In the genomic region with DNA sequence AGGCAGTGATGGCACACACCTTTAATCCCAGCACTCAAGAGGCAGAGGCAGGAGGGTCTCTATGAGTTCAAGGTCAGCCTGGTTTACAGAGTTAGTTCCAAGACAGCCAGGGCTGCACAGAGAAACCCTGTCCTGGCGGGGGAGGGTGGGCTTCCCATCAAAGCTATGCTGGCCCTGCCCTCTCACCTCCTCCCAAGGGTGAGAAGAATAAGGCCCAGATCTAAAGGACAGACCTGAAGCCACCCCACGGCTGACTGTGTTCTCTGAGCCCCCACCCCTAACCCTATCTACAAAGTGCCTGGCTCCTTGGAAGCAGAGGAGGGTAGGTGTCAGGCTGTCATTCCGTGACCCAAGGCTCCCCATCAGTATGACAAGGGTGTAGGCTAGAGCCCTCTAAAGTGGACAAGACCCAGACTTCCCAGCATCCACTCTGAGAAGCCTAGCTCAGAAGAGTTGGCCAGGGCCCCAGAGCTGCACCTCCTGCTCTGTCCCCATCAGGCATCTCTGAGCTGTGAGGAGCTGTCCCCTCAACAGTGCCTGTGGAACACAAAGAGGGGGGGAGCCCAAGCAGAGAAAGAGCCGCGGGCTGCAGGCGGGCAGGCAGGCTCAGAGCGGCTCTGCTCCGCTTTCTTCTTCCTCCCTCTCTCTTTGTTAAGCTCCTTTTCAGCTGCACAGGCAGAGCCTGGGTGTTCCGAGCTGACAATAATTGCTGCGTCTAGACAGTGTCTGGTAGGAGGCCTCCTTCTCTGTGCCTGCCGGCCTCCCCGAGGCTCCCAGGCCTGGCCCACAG, we compare ENCODE assay signal across 8 mouse cellular contexts.
DNase-seq lines count a peak whose midpoint lies in the region; ATAC-seq and TF ChIP-seq lines count a peak whose summit lies in the region.

No protein-coding gene starts in this region.

- peak; percentile 10; the same call in 1 of the 2 replicates for TF ChIP-seq CTCF in hindbrain, postnatal 0 days (IDR thresholded peaks at IDR 0.05; ENCODE audit: low read depth)
- TF ChIP-seq CTCF in stomach, postnatal 0 days (IDR thresholded peaks at IDR 0.05; ENCODE audit: low read depth) = no peak

- no peak for DNase-seq in liver, embryonic 11.5 days (ENCODE audit: low spot score)
- no peak for DNase-seq in liver
- DNase-seq in cerebellum, adult 11-12 months = peak; percentile 79
- peak; percentile 95 for DNase-seq in forebrain, embryonic 14.5 days (ENCODE audit: low spot score)
- peak; percentile 78 for DNase-seq in hindbrain, postnatal 0 days (ENCODE audit: low spot score)
- peak; percentile 80 for DNase-seq in lung, postnatal 10 days
- DNase-seq in stomach, postnatal 0 days (ENCODE audit: low spot score) = peak; percentile 41

- TF ChIP-seq EP300 in stomach, postnatal 0 days (optimal IDR thresholded peaks at IDR 0.05) = no peak

- H3K4me1 ChIP-seq in liver, embryonic 11.5 days (replicated peaks; ENCODE audit: control insufficient read depth, insufficient read depth, low read length) = peaks cover 60% of the 10 kb centered on the region
- peaks cover 88% of the 10 kb centered on the region for H3K4me1 ChIP-seq in forebrain, embryonic 14.5 days (ENCODE audit: control insufficient read depth, insufficient read depth, low read length)
- H3K4me1 ChIP-seq in hindbrain, postnatal 0 days (ENCODE audit: insufficient read depth, low read length) = peaks cover 80% of the 10 kb centered on the region
- peaks cover 40% of the 10 kb centered on the region for H3K4me1 ChIP-seq in stomach, postnatal 0 days (replicated peaks; ENCODE audit: control insufficient read depth, insufficient read depth)

- peaks cover 22% of the 10 kb centered on the region for H3K27me3 ChIP-seq in liver, embryonic 11.5 days (replicated peaks; ENCODE audit: control insufficient read depth, insufficient read depth, low read length)
- H3K27me3 ChIP-seq in forebrain, embryonic 14.5 days (replicated peaks; ENCODE audit: control insufficient read depth, insufficient read depth, low read length) = no peaks in the 10 kb centered on the region
- H3K27me3 ChIP-seq in hindbrain, postnatal 0 days (ENCODE audit: insufficient read depth, low read length) = no peaks in the 10 kb centered on the region
- H3K27me3 ChIP-seq in stomach, postnatal 0 days (ENCODE audit: control insufficient read depth, insufficient read depth, low read length) = no peaks in the 10 kb centered on the region

- H3K4me2 ChIP-seq in liver, embryonic 11.5 days = no peak overlapping the region
- peak overlapping the region; percentile 14; the same call in 1 of the 2 replicates for H3K4me2 ChIP-seq in forebrain, embryonic 14.5 days (ENCODE audit: low read length)
- no peak overlapping the region for H3K4me2 ChIP-seq in hindbrain, postnatal 0 days (ENCODE audit: low read depth, low read length)
- no peak overlapping the region for H3K4me2 ChIP-seq in stomach, postnatal 0 days (replicated peaks; ENCODE audit: low read depth)

- WGBS in liver, embryonic 11.5 days = 46% methylated on average over 12 of the region's 12 CpGs
- WGBS in forebrain, embryonic 14.5 days = 7% methylated on average over 9 of the region's 12 CpGs
- 8% methylated on average over 12 of the region's 12 CpGs for WGBS in hindbrain, postnatal 0 days
- WGBS in stomach, postnatal 0 days = 25% methylated on average over 12 of the region's 12 CpGs

- no peak overlapping the region for H3K4me3 ChIP-seq in liver, embryonic 11.5 days (ENCODE audit: low read depth, low read length)
- no peak overlapping the region for H3K4me3 ChIP-seq in forebrain, embryonic 14.5 days (ENCODE audit: low read depth, low read length)
- H3K4me3 ChIP-seq in hindbrain, postnatal 0 days (ENCODE audit: low read length) = no peak overlapping the region
- H3K4me3 ChIP-seq in stomach, postnatal 0 days (ENCODE audit: low read depth, low read length) = no peak overlapping the region

- peak overlapping the region; percentile 80 for H3K27ac ChIP-seq in liver, embryonic 11.5 days (ENCODE audit: low read depth, low read length)
- peak overlapping the region; percentile 100 for H3K27ac ChIP-seq in forebrain, embryonic 14.5 days (ENCODE audit: low read depth, low read length)
- H3K27ac ChIP-seq in hindbrain, postnatal 0 days = peak overlapping the region; percentile 95
- peak overlapping the region; percentile 98 for H3K27ac ChIP-seq in stomach, postnatal 0 days (replicated peaks)

- no peaks in the 10 kb centered on the region for H3K36me3 ChIP-seq in liver, embryonic 11.5 days (ENCODE audit: control insufficient read depth, insufficient read depth, low read length)
- H3K36me3 ChIP-seq in forebrain, embryonic 14.5 days (ENCODE audit: control insufficient read depth, insufficient read depth, low read length) = no peaks in the 10 kb centered on the region
- H3K36me3 ChIP-seq in hindbrain, postnatal 0 days (ENCODE audit: insufficient read depth, low read length) = no peaks in the 10 kb centered on the region
- H3K36me3 ChIP-seq in stomach, postnatal 0 days (ENCODE audit: control insufficient read depth, insufficient read depth, low read length) = no peaks in the 10 kb centered on the region

- no peak for ATAC-seq in liver, embryonic 11.5 days (replicated peaks; ENCODE audit: low FRiP score)
- ATAC-seq in forebrain, embryonic 14.5 days = peak; percentile 80
- ATAC-seq in hindbrain, postnatal 0 days = peak; percentile 81
- no peak for ATAC-seq in stomach, postnatal 0 days (ENCODE audit: low FRiP score, low TSS enrichment)
- ATAC-seq in megakaryocyte-erythroid progenitor cell, adult 5-6 weeks (replicated peaks; ENCODE audit: low FRiP score, low TSS enrichment, poor library complexity, severe bottlenecking) = no peak

- no peaks in the 10 kb centered on the region for H3K9me3 ChIP-seq in liver, embryonic 11.5 days (ENCODE audit: control insufficient read depth, low read length)
- no peaks in the 10 kb centered on the region for H3K9me3 ChIP-seq in forebrain, embryonic 14.5 days (replicated peaks; ENCODE audit: control insufficient read depth, low read length)
- H3K9me3 ChIP-seq in hindbrain, postnatal 0 days (ENCODE audit: low read length) = no peaks in the 10 kb centered on the region
- H3K9me3 ChIP-seq in stomach, postnatal 0 days (ENCODE audit: control insufficient read depth, low read length) = no peaks in the 10 kb centered on the region

- H3K9ac ChIP-seq in liver, embryonic 11.5 days (ENCODE audit: low read depth, low read length) = peak overlapping the region; percentile 35
- peak overlapping the region; percentile 77 for H3K9ac ChIP-seq in forebrain, embryonic 14.5 days (ENCODE audit: low read length)
- H3K9ac ChIP-seq in hindbrain, postnatal 0 days (replicated peaks; ENCODE audit: low read length) = 0 out of 2 replicates have a peak overlapping the region, but pooled peaks have one; percentile 30
- no peak overlapping the region for H3K9ac ChIP-seq in stomach, postnatal 0 days (ENCODE audit: low read length)

Comparison
In these comparisons a context has a peak if more than half of its experiments do, and no peak if none do; other contexts are left out.
1. ATAC-seq: peak in forebrain, embryonic 14.5 days (single experiment) and hindbrain, postnatal 0 days (single experiment); none in liver, embryonic 11.5 days (single experiment), stomach, postnatal 0 days (single experiment) and megakaryocyte-erythroid progenitor cell, adult 5-6 weeks (single experiment).
2. DNase-seq: peak in cerebellum, adult 11-12 months (single experiment), forebrain, embryonic 14.5 days (single experiment), hindbrain, postnatal 0 days (single experiment), lung, postnatal 10 days (single experiment) and stomach, postnatal 0 days (single experiment); none in liver, embryonic 11.5 days (single experiment) and liver (single experiment).
3. Peak in every context shown above with its lines, with median percentiles within 50 percentile points of each other: H3K27ac ChIP-seq.